Mouse (Mus musculus): ENCODE measurements around the gene C330007P06Rik.

Gene C330007P06Rik

DNA sequence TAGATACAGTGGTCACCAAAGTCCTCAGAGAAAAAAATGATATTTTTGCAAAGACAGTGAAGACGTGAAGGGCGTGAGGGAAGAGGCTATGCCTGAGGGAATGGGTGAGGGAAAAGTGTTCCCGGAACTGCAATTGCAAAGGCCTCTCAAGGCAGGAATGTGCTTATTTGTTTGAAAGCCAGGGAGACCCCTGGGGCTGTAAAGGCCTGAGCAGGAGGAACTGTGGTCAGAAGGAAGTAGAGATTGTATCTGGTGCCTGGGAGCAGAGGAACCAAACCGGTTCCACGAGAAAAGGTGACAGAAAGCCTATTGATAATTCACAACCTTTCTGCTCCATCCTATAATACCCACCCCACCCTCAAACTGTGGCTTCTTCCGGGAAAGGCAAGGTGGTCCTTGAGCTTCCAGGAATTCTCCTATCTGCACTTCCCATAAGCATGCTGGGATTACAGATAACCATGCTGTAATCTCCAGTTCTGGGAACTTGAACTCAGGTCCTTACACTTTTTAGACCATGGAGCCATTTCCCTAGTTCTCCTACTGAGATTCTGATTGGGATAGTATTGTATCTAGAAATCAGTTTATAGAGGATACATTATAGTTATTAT lies 36.7 kb downstream of the C330007P06Rik start:
- DNase-seq (ENCODE audit: low read depth, low spot score): no peak

DNA sequence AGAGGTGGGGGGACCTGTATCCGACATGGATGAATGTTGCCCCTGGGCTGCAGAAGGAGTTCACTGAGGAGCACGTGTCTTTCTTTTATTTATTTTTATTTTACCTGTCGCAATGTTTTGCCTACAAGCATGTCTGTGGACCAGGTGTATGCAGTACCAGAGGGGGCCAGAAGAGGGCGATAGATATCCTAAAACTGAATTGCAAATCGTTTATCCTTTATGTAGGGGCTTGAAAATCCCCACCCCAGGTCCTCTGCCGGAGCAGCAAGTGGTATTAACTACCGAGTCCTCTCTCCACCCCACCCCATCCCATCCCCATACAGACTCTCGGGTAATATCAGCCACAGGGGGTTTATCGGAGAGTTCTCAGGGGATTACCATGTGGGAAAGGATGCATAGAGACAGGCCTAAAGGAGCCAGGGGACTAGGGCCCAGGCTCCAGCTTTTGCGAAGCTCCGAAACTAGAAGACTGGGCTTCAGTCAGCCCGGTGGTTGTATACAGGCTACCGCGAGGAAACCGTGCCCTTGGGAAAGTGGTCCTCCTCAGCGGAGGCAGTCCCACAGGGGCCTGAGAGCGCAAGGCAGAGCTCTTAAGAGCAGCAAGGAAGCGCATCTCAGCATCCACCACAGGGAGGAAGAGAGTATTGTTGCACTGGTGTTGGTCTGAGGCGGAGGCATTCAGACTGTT lies 40.4 kb downstream of the C330007P06Rik start:
- peak; percentile 82 for DNase-seq (ENCODE audit: low read depth, low spot score)

DNA sequence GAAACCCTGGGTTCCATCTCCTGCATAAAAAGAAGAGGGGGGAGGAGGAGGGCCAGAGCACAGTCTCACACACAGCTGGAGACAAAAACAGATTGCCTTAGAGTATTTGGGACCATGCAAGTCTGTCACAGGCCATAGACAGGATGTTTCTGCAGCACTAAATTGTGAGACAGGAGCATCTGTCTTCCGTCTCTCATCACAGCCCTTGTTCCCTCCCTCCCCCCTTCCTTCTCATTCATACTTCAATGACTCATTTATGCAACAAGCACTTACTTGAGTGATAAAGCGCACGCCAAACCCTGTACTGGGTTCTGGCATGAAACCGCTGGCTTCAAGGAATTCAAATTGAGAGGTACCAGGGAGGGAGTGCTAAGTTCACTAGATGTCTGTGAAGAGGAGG lies 42.3 kb downstream of the C330007P06Rik start:
- DNase-seq (ENCODE audit: low read depth, low spot score): no peak

DNA sequence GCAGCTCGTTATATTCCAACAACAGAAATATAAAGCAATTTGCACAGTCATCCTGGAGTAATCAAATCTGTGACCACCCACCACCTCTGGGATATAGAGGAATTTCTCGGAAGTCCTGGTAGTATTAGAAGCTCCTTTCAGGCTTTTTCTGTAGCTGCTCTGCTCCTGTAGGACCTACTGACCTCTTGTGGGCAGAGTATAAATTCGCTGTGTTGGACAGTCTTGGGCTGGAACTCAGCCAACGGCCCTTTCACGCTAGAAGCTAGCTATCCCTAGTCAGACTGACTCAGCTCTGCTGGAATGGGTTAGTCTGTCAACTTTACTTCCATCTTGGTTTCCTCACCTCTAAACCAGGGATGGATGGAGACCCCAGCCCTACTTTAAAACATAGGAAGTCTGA lies 43.6 kb downstream of the C330007P06Rik start:
- DNase-seq (ENCODE audit: low read depth, low spot score): no peak

DNA sequence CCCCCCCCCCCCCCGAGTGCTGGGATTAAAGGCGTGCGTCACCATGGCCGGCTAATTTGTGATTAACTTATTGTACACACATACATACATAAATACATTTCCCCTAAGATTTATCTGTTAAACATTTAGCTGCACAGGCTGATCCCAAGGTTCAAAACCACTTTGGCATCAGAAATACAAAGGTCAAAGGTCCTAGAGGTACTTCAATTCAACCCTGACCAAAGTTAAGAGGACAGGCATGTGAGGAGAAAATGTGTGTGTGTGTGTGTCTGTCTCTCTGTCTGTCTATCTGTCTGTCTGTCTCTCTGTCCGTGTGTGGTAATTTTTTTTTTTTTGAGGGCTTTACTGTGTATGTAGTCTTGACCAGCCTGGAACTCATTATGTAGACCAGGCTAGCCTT lies 47.0 kb downstream of the C330007P06Rik start:
- DNase-seq (ENCODE audit: low read depth, low spot score): no peak

DNA sequence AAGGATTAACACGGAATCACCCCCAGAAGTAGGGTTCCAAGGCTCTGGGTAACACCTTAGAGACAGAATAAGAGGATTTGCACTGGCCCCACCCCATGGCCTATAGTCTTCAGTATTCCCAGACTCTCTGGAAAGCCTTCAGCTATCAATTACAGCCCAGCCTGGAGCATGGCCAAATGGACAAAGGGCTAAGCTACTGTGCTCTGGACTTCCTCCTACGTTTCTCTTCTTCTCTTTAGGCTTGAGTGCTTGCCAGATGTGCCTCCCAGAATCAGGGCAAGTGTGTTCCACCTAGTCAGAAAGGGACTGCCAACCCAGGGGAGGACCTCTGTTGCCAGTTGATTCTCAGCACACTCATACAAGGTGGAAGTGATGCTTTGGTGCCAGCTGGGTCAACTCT lies 48.9 kb downstream of the C330007P06Rik start:
- DNase-seq (ENCODE audit: low read depth, low spot score): no peak

DNA sequence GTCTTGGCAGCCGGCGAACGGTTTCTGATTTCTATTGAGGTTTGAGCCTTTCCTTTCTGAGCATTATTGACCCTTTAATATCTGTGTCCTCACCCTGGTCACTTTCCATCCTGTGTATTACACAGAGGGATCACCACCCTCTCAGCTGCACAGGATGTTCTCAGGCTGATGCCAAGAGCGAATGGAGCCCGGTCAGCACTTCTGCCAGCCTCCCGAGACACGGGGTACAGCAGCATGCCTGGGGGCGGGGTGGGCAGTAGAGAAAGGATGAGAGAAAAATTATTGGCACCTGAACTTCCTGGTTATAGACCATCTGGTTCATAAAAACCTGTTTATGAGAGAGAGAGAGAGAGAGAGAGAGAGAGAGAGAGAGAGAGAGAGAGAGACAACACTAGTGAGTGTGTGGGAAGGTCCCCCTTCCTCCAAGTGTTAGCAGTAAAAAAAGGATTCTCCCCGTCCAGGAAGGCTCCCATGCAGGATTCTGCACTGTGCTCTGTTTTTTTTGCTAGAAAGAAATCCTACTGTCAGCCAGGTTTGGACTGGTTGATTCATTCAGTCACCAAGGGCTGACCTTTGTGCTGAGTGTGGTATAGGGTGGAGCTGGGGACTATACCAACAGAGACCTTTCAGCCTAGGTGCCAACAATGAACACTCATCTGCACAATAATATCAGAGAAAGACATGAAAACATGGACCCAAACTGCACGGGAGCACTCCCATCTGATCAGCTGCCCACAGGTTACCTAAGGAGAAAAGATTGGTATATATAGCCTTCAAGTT lies 49.8 kb downstream of the C330007P06Rik start:
- DNase-seq (ENCODE audit: low read depth, low spot score): no peak

DNA sequence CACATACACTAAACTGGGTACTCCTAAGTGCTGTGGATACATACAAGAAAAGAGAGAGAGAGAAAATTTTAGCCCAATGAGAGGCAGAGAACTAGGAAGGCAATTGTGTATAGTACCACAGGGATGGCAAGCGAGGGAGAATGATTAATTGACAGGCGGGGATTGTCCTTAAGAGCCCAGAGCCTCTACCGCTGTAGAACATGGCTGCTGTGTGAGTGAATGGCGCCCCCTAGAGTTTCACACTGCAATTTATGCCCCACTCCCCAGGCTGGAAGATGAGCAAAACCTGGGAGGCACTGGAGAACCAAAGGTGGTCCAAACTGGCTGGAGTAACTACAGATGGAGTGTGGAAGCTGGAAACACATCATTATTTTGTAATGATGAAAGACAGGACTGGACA lies 53.7 kb downstream of the C330007P06Rik start:
- no peak for DNase-seq (ENCODE audit: low read depth, low spot score)

DNA sequence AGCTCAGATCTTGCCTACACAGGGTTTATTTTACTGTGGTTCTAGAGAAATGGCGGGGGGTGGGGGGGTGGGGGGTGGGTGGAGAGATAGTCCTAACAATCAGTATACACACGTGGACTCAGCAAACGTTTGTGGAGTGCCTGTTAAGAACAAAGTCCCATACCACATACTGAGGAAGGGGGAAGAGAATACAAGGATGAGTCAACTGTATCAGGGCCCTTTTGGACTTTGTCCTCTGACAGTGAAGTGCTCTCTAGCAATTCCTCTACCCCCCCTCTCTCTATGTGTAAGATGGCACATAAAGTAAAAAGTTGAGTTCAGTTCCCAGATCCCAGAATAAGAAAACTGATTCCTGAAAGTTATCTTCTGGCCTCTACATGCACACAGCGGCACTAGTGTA lies 54.3 kb downstream of the C330007P06Rik start:
- no peak for DNase-seq (ENCODE audit: low read depth, low spot score)

DNA sequence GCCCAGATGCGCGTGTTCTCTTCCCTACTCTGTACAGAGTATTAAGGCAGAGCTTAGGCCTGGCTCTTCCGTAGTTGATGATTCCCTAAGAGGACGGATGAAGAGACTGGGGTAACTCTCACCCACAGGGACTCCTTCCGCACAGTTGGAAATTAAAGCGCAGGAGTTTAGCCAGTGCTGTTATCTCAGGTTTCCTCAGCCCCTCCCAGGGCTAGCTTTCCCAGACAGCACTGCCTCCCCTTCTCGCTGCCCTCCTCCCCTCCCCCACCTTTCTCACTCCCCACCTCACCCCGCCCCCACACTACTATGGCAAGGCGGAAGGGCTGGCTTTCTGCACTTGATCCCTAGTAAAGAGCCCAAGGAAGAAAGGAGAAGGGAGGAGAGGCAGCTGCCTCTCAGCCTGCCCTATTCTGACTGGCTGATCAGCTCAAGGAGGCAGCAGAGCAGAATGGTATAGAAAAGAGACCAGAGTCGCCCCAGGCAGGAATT lies 56.9 kb downstream of the C330007P06Rik start:
- DNase-seq (ENCODE audit: low read depth, low spot score): peak; percentile 69

DNA sequence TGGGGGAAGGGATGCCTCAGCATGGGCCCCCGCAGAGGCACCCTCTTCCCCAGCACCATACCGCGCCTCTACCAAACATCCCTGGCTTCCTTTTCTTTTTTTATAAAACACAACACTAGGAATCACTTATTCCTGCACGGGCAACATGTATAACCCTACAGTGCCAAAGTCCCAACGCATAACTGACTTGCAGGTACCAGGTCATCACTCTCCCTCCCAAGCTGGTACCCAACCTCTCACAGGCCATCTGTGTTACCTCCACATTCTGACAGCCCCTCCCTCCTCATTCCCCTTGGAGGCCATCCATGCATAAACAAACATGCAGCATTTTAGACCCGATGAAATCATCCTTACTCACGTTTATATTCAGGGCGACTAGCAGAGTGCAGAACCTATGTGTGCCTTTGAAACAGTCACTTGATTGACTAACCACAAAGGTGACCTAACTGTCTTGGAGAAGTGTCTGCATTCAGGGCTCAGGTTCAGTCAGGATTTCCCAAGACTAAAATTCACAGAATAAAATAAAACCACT lies 57.5 kb downstream of the C330007P06Rik start:
- DNase-seq (ENCODE audit: low read depth, low spot score): no peak

DNA sequence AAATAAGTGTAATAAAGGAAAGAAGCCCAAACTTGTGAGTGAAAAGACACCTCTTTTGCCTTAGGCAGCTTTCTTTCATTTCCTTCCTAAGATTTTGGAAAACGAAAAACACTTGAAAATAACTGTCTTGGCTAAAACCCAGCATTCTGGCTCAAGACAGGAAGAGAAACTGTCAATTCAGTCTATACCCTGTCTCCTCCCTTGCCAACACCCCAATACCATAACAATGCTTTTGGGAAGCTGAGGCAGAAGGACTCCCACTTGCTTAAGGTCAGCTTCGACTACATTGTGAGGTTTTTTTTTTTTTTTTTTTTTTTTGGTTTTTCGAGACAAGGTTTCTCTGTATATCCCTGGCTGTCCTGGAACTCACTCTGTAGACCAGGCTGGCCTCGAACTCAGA lies 58.5 kb downstream of the C330007P06Rik start:
- no peak for DNase-seq (ENCODE audit: low read depth, low spot score)

DNA sequence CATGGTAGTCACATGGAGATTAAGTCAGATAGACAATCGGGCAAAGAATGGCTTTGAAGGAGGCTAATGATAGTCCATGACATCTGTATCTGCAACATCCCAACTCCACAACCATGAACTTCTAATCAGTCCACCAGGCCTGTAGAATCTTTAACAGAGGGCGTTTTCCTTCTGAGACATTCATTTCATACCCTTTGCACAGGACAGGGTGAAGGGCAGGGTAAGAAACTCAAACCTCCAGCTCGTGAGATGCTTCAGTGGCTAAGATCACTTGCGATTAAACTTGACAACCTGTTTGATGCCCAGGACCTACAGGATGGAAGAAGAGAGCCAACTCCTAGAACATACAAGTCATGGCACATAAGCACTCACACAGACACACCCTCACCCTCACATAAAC lies 58.9 kb downstream of the C330007P06Rik start:
- DNase-seq (ENCODE audit: low read depth, low spot score): no peak

DNA sequence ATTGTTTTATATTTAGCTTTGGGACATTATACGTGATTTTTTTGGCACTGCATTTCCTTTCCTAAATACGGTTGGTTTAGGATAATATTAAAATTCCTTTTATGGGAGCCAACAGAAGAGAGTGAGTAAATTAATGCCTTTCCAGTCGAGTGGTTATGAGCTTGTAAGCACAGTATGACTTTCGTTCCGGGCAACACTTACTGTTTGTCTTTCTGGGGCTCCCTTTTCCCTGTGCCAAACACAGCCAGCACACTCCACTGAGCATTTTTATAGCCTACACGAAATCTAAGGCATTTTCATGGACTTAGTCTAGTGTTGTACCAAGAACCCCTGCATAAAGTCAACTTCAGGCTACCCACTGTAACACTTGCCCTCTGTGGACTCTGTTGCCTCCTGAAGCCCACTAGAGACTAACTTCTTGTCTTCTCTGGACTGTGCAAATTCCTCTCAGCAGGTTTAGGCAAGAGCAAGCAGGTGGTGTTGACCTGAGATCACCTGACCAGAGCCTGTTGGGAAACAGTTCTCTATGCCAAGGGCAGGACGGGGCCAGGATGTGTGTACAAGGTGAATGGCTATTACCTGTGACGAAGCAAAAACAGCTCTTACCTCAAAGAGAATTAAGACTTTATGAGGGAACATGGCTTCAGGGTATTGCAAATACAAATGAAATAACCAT lies 59.6 kb downstream of the C330007P06Rik start:
- no peak for DNase-seq (ENCODE audit: low read depth, low spot score)

DNA sequence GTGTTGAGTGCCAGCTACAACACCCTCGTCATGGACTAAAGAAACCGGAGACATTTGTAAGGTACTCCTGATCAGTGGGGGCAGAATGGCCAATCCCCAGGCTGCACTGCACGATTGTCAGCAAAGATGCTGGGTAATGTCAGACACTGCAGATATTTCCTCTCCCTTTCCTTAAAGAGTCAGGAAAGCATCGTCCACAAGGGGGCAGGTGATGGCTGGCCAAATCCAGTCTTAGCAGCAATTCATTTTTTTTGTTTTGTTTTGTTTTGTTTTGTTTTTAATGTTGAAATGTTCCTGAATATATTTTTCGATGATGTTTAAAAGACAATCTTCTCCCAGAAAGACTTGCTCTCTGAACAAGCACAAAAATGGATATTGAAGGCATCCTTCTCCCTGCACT lies 62.5 kb downstream of the C330007P06Rik start:
- no peak for DNase-seq (ENCODE audit: low read depth, low spot score)

DNA sequence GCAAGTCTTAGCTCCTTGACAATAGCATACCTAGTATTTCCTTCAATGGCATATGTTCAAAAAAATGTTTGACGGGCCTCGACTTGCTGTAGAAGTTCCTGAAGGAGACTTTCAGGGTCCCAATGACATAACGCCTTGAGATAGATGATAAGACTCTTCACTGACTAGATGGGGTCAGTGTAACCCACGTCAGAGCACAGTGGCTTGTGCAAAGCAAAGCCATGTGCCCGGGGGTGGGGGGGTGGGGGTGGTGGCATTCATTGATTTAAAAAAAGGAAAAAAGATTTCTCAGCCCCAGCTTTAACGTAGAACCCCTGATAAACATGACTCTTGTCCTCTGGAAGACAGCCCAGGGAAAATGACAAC lies 65.6 kb downstream of the C330007P06Rik start:
- DNase-seq (ENCODE audit: low read depth, low spot score): no peak

DNA sequence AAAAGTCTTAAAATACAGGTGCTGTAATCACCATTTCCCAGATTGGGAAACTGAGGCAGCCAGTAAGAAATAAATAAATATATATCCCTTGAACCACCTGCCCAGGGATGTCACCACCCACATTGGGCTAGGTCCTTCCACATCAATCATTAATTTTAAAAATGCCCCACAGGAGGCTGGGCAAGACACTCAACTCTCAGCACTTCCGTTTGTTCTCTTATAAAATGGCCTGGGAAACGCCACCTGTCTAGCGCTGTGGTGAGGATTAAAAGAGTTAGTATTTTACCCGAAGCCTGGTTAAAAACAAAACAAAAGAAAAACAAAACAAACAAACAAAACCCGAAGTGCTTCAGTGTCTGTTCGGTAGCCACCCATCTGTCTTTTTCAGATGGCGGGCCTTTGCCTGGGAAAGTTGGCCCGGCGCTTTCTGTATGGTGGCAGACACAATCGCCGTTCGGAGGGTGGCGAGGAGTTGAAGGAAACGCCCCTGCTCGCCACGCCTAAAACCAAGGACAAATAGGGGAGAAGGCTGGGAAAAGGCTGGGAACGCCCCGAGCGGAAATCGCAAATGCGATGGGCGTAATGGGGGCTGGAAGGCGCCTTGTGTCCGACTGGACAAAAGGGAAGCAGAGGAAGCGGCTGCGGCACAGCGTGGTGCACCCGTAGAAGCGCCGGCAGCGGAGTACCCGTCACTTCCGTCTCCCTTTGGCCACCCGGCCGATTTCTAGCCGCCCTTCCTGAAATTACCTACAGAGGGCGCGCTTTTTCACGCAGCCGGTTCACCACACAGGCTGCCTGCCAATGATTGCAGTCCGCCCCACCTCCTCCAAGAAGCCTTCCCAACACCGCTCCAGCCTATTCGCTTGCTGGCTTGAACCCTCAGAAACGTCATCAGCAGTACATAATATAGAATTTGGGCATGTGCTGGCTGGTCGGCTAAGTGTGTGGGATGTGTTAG lies 66.3 kb downstream of the C330007P06Rik start:
- peak; percentile 87 for DNase-seq (ENCODE audit: low read depth, low spot score)

DNA sequence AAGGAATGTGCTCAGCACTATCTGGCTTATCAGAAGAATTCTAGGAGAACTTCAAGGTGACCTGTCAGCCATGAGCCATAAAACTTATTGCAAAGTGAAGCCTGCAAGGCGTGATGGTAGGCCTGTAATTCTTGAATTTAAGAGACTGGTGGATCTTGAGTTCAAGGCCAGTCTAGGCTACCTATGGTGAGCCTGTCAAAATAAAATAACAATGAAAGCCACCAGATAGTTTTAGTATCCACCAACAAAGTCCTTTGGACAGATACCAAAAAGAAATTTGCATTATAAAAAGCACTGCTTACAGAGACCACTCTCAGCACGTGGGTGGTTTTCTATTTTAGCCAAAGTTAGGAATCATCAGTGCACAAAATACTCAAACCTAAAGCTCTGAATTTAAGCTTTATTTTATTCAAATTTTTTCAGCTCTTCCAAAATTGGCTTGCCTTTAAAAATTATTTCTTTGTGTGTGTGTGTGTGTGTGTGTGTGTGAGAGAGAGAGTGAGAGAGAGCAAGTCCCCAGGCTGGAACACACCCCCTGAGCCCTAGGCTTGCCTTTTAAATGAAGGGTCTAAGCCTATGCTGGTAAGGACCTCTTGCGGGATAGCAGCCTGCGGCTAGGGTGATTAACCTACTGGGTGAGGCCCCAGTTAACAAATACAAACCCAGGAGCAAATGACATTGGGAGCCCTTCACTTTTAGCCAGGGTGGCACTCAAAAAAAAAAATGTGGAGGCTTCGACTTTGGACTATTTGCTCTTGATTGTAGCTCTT lies 68.3 kb downstream of the C330007P06Rik start:
- no peak for DNase-seq (ENCODE audit: low read depth, low spot score)

DNA sequence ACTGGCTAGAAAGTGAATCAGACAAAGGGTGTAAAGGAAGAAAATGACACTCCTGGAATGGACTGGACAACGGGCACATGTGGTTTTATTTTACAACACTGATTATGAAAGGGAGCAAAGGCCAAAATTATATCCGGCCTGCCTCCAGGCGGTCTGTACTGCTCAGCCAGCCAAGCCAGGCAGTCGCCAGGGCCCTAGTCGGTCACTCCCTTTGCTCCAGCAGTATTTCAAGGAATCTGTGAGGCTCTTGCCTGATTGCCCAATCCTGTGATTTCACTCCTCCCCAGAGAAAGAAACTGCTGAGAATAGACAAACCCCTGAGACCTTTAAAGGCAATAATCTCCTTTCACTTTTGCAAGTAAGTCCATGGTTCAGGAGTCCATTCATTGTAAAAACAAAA lies 69.7 kb downstream of the C330007P06Rik start:
- DNase-seq (ENCODE audit: low read depth, low spot score): no peak

DNA sequence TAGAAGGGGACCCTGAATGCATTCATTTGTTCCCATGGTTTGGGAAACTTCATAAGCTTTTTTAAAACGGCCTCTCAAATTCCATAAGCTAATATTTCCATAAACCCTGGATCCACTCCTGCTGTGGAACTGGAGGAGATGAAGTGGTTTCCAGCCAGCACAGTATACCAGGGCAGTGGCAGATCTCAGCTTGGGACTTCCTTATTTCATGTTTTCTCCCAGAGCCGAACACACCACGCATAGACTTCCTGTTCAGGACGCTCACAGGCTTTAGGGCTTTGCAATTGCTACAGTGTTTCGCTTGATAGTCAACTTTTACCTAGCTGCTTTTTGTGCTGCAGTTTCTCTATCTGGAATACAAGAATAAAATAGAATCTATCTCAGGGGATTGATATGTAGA lies 70.7 kb downstream of the C330007P06Rik start:
- no peak for DNase-seq (ENCODE audit: low read depth, low spot score)
